In genomic region chr11:100582836-100583235, GRCm38 (mm10) we compare ENCODE assay signal across 28 mouse cellular contexts. TPM values are rescaled to one million over a fixed set of nuclear protein-coding genes. Genes with fewer than 3 reads are reported as not detected.
A peak's percentile ranks its signal among the peaks of the same experiment; 100 is the strongest.
DNase-seq lines count a peak whose midpoint lies in the region; ATAC-seq and TF ChIP-seq lines count a peak whose summit lies in the region.
"Had no signal": no experiment of that assay in that cellular context is flagged by ENCODE, and none has a peak within 500 bp of the region (broad histone marks: within the 10 kb centered on the region; RNA-seq: fewer than 3 reads in every experiment).

No protein-coding gene starts in this region.

- TF ChIP-seq CTCF in layer of hippocampus, adult 2 months (conservative IDR thresholded peaks at IDR 0.05) = no peak
- no peak for TF ChIP-seq CTCF in intestine, postnatal 0 days (IDR thresholded peaks at IDR 0.05; ENCODE audit: low read depth)

- H3K4me2 ChIP-seq in kidney, embryonic 14.5 days (replicated peaks; ENCODE audit: low read depth, low read length) = no peak overlapping the region
- no peak overlapping the region for H3K4me2 ChIP-seq in intestine, postnatal 0 days (replicated peaks; ENCODE audit: low read depth)
- H3K4me2 ChIP-seq: embryonic facial prominence, embryonic 13.5 days; forebrain, embryonic 13.5 days; heart, embryonic 15.5 days; hindbrain, embryonic 15.5 days; midbrain, embryonic 12.5 days; stomach, embryonic 15.5 days had no signal

- peaks cover 93% of the 10 kb centered on the region for H3K36me3 ChIP-seq in kidney, embryonic 14.5 days (ENCODE audit: control insufficient read depth, insufficient read depth, low read length)
- H3K36me3 ChIP-seq in intestine, postnatal 0 days (ENCODE audit: control insufficient read depth, insufficient read depth) = peaks cover 77% of the 10 kb centered on the region

- H3K27me3 ChIP-seq in kidney, embryonic 14.5 days (ENCODE audit: control insufficient read depth, insufficient read depth, low read length) = no peaks in the 10 kb centered on the region
- H3K27me3 ChIP-seq in intestine, postnatal 0 days (replicated peaks; ENCODE audit: control insufficient read depth, insufficient read depth, low read length) = no peaks in the 10 kb centered on the region
- H3K27me3 ChIP-seq: embryonic facial prominence, embryonic 13.5 days; forebrain, embryonic 13.5 days; heart, embryonic 15.5 days; hindbrain, embryonic 15.5 days; midbrain, embryonic 12.5 days; stomach, embryonic 15.5 days had no signal

- WGBS in kidney, embryonic 14.5 days = 92% methylated on average over 2 of the region's 2 CpGs
- WGBS in intestine, postnatal 0 days = 81% methylated on average over 2 of the region's 2 CpGs

- DNase-seq in layer of hippocampus, adult 2 months (ENCODE audit: low spot score in 2 of 2) = no peak
- no peak for DNase-seq in layer of hippocampus, adult 11-12 months (ENCODE audit: low spot score)
- peak; percentile 22 for DNase-seq in thymus, postnatal 25 days
- DNase-seq in thymus, postnatal 14 days = no peak
- DNase-seq in induced T-regulatory cell, adult 2 months (ENCODE audit: low read depth) = peak; percentile 55
- DNase-seq in testis, postnatal 14 days (ENCODE audit: low spot score) = no peak
- DNase-seq: adrenal gland, adult 8-10 months; cerebellum, adult 18-20 months; cerebellum, postnatal 14 days; gastrocnemius, postnatal 10 days; heart, postnatal 4 days; kidney, adult 11 months; kidney, postnatal 4 days; right cerebral cortex, postnatal 14 days; spleen, adult 18-20 months had no signal

- H3K4me3 ChIP-seq in layer of hippocampus, adult 2 months = no peak overlapping the region
- no peak overlapping the region for H3K4me3 ChIP-seq in kidney, embryonic 14.5 days (ENCODE audit: low read length)
- H3K4me3 ChIP-seq in intestine, postnatal 0 days (ENCODE audit: low read depth, low read length) = no peak overlapping the region
- H3K4me3 ChIP-seq: embryonic facial prominence, embryonic 13.5 days; erythroblast, embryonic 14.5 days; forebrain, embryonic 13.5 days; heart, embryonic 15.5 days; hindbrain, embryonic 15.5 days; limb, embryonic 10.5 days; midbrain, embryonic 12.5 days; stomach, embryonic 15.5 days had no signal

- H3K9me3 ChIP-seq in kidney, embryonic 14.5 days (ENCODE audit: control insufficient read depth, low read length) = no peaks in the 10 kb centered on the region
- no peaks in the 10 kb centered on the region for H3K9me3 ChIP-seq in intestine, postnatal 0 days (ENCODE audit: control insufficient read depth)
- H3K9me3 ChIP-seq: embryonic facial prominence, embryonic 13.5 days; forebrain, embryonic 13.5 days; heart, embryonic 15.5 days; hindbrain, embryonic 15.5 days; limb, embryonic 10.5 days; midbrain, embryonic 12.5 days; stomach, embryonic 15.5 days had no signal

- H3K4me1 ChIP-seq in kidney, embryonic 14.5 days (ENCODE audit: control insufficient read depth, insufficient read depth, low read length) = no peaks in the 10 kb centered on the region
- no peaks in the 10 kb centered on the region for H3K4me1 ChIP-seq in intestine, postnatal 0 days (replicated peaks; ENCODE audit: control insufficient read depth, insufficient read depth, low read length)
- H3K4me1 ChIP-seq: midbrain, embryonic 12.5 days; stomach, embryonic 15.5 days had no signal

- H3K9ac ChIP-seq in kidney, embryonic 14.5 days (ENCODE audit: low read depth, low read length) = no peak overlapping the region
- H3K9ac ChIP-seq in intestine, postnatal 0 days (ENCODE audit: low read depth, low read length) = no peak overlapping the region
- H3K9ac ChIP-seq: embryonic facial prominence, embryonic 13.5 days; forebrain, embryonic 13.5 days; hindbrain, embryonic 15.5 days; midbrain, embryonic 12.5 days; stomach, embryonic 15.5 days had no signal

- H3K27ac ChIP-seq in layer of hippocampus, adult 2 months = peak overlapping the region; percentile 21; the same call in 1 of the 2 replicates
- H3K27ac ChIP-seq in kidney, embryonic 14.5 days (ENCODE audit: low read depth, low read length) = no peak overlapping the region
- H3K27ac ChIP-seq in intestine, postnatal 0 days (ENCODE audit: low read depth, low read length) = no peak overlapping the region
- H3K27ac ChIP-seq: embryonic facial prominence, embryonic 13.5 days; forebrain, embryonic 13.5 days; hindbrain, embryonic 15.5 days; limb, embryonic 10.5 days; midbrain, embryonic 12.5 days; stomach, embryonic 15.5 days had no signal

- no peak for ATAC-seq in kidney, embryonic 14.5 days (ENCODE audit: low FRiP score, low TSS enrichment)
- ATAC-seq in intestine, postnatal 0 days = no peak
- ATAC-seq: activated CD4-positive, CD25-positive, alpha-beta regulatory T cell, adult 4 months; forebrain, embryonic 13.5 days; lung, postnatal 0 days had no signal

RNA-seq across cellular contexts. Expression of gene Cnp, which starts 8.1 kb away (rescaled TPM):
- 100 to 1,000 TPM; 168 to 183 TPM for total RNA-seq in layer of hippocampus, adult 2 months (2021)
- polyA plus RNA-seq in kidney, embryonic 14.5 days (2014; fragmentation: Nextera tagmentation; extraction: Ambion mirVana) = 17.0 and 25.0 TPM in 2 replicates
- 15.6 and 16.3 TPM in 2 replicates for polyA plus RNA-seq in intestine, postnatal 0 days (2015; fragmentation: Nextera tagmentation; extraction: Ambion mirVana)

RNA-seq across cellular contexts. Expression of gene Nkiras2, which starts 36.2 kb away (rescaled TPM):
- 10 to 100 TPM; 11.8 to 13.1 TPM for total RNA-seq in layer of hippocampus, adult 2 months (2021)
- 63.6 and 67.6 TPM in 2 replicates for polyA plus RNA-seq in kidney, embryonic 14.5 days (2014; fragmentation: Nextera tagmentation; extraction: Ambion mirVana)
- polyA plus RNA-seq in intestine, postnatal 0 days (2015; fragmentation: Nextera tagmentation; extraction: Ambion mirVana) = 52.2 and 55.7 TPM in 2 replicates

RNA-seq across cellular contexts. Expression of gene Dnajc7, which starts 37.1 kb away (rescaled TPM):
- 100 to 1,000 TPM; 242 to 257 TPM for total RNA-seq in layer of hippocampus, adult 2 months (2021)
- 86.2 and 126 TPM in 2 replicates for polyA plus RNA-seq in kidney, embryonic 14.5 days (2014; fragmentation: Nextera tagmentation; extraction: Ambion mirVana)
- 72.9 and 80.2 TPM in 2 replicates for polyA plus RNA-seq in intestine, postnatal 0 days (2015; fragmentation: Nextera tagmentation; extraction: Ambion mirVana)

RNA-seq across cellular contexts. Expression of gene Ttc25, which starts 37.4 kb away (rescaled TPM):
- total RNA-seq in layer of hippocampus, adult 2 months (2021) = 1 to 10 TPM; 1.3 to 1.7 TPM
- 0.58 and 0.77 TPM in 2 replicates for polyA plus RNA-seq in kidney, embryonic 14.5 days (2014; fragmentation: Nextera tagmentation; extraction: Ambion mirVana)
- 0.18 and 0.22 TPM in 2 replicates for polyA plus RNA-seq in intestine, postnatal 0 days (2015; fragmentation: Nextera tagmentation; extraction: Ambion mirVana)
- total RNA-seq: monocyte, adult 5-6 weeks had no signal
- polyA plus RNA-seq: erythroblast, embryonic 14.5 days had no signal

RNA-seq across cellular contexts. Expression of gene Acly, which starts 55.0 kb away (rescaled TPM):
- 100 to 1,000 TPM; 103 to 117 TPM for total RNA-seq in layer of hippocampus, adult 2 months (2021)
- 70.1 and 158 TPM in 2 replicates for polyA plus RNA-seq in kidney, embryonic 14.5 days (2014; fragmentation: Nextera tagmentation; extraction: Ambion mirVana)
- 29.3 and 29.5 TPM in 2 replicates for polyA plus RNA-seq in intestine, postnatal 0 days (2015; fragmentation: Nextera tagmentation; extraction: Ambion mirVana)

Comparison
In these comparisons a context has a peak if more than half of its experiments do, and no peak if none do; other contexts are left out.
1. DNase-seq: peak in thymus, postnatal 25 days (single experiment) and induced T-regulatory cell, adult 2 months (single experiment); none in layer of hippocampus, adult 2 months (0 of 2), layer of hippocampus, adult 11-12 months (single experiment), thymus, postnatal 14 days (single experiment) and testis, postnatal 14 days (single experiment).